Mouse (Mus musculus) heart, embryonic 14.5 days (tissue): ENCODE data around the gene Uggt2. TPM values are rescaled to one million over a fixed set of nuclear protein-coding genes. Genes with fewer than 3 reads are reported as not detected.

Source experiments
- ATAC-seq: fragments of 200-750 bp; cut with Nextera tagmentation; 2 replicates; pipeline ENCODE4 v1.8.0; 2017; ENCODE audit warnings: low read depth, moderate TSS enrichment; ENCODE audit not compliant: insufficient number of reproducible peaks, insufficient read depth, low FRiP score
- H3K27ac ChIP-seq, 2 experiments: fragments of 200-500 bp in 1 of 2; fragments of 300-500 bp in 1 of 2; sonication (generic) in 1 of 2; replicated peaks in 1 of 2; 2 replicates each; pipeline ENCODE4 v1.5.1; 2012 to 2014; ENCODE audit warnings: low read depth in 2 of 2, low read length in 2 of 2, control low read depth in 1 of 2, mild to moderate bottlenecking in 1 of 2, mixed read lengths in 1 of 2; ENCODE audit not compliant: control insufficient read depth in 1 of 2, insufficient read depth in 1 of 2
- H3K27me3 ChIP-seq: fragments of 300-500 bp; sonication (generic); 2 replicates; pipeline ENCODE4 v1.6.1; 2014; ENCODE audit warnings: mild to moderate bottlenecking, low read length, control low read depth; ENCODE audit not compliant: control insufficient read depth, insufficient read depth
- H3K36me3 ChIP-seq: fragments of 300-500 bp; sonication (generic); 2 replicates; pipeline ENCODE4 v1.6.1; 2014; ENCODE audit warnings: mild to moderate bottlenecking, control low read depth, low read length, mixed read lengths; ENCODE audit not compliant: control insufficient read depth, insufficient read depth
- H3K4me1 ChIP-seq, 2 experiments: fragments of 200-500 bp in 1 of 2; fragments of 300-500 bp in 1 of 2; sonication (generic) in 1 of 2; 2 replicates each; pipeline ENCODE4 v1.6.1; 2012 to 2014; ENCODE audit warnings: low read length in 2 of 2, control low read depth in 1 of 2, mixed read lengths in 1 of 2; ENCODE audit not compliant: control insufficient read depth in 2 of 2, insufficient read depth in 2 of 2
- H3K4me2 ChIP-seq: fragments of 300-500 bp; sonication (generic); 2 replicates; pipeline ENCODE4 v1.6.1; 2014; ENCODE audit warnings: mild to moderate bottlenecking, low read length
- H3K4me3 ChIP-seq, 2 experiments: fragments of 200-500 bp in 1 of 2; fragments of 300-500 bp in 1 of 2; sonication (generic) in 1 of 2; 2 replicates each; pipeline ENCODE4 v1.5.1; 2012 to 2014; ENCODE audit warnings: low read length in 2 of 2, mild to moderate bottlenecking in 2 of 2, control low read depth in 1 of 2, low read depth in 1 of 2, moderate library complexity in 1 of 2; ENCODE audit not compliant: control insufficient read depth in 1 of 2, insufficient read depth in 1 of 2
- H3K9ac ChIP-seq: fragments of 300-500 bp; sonication (generic); 2 replicates; pipeline ENCODE4 v1.6.1; 2014; ENCODE audit warnings: mild to moderate bottlenecking, low read length
- H3K9me3 ChIP-seq: fragments of 300-500 bp; sonication (generic); 2 replicates; pipeline ENCODE4 v1.6.1; 2016; ENCODE audit warnings: low read length, control low read depth; ENCODE audit not compliant: control insufficient read depth
- WGBS: fragments of 180-500 bp; shearing (Covaris S2); extraction: QIAGEN DNeasy Blood & Tissue Kit; methylation state at CpG from one replicate; pipeline ENCODE4 v1.1.7; 2014; 5-methylcytosine and 5-hydroxymethylcytosine counted together
- polyA plus RNA-seq: library from polyadenylated mRNA; unstranded; fragments of >200 nt; fragmentation: Nextera tagmentation; extraction: Ambion mirVana; gene quantifications from 2 replicates; pipeline ENCODE4 v1.2.1, GENCODE M21; 2014

Uggt2 gene
- polyA plus RNA-seq, 1 experiment from 2014 or later, result 10.4 TPM

GRCm38 (mm10) chr14:119007103-119007951, 91.9 kb downstream of the Uggt2 start:
- Histone ChIP-seq H3K4me1 (peaks cover 0 to 5% of the 10 kb centered on the region in 2 experiments; a peak in 1 of 4 replicates), H3K9me3 (no peaks in the 10 kb centered on the region), H3K4me3 (peak overlapping the region; percentile 56 to 57; a peak in 3 of 4 replicates), H3K27me3 (no peaks in the 10 kb centered on the region), H3K27ac (peak overlapping the region; percentile 77), H3K9ac (peak overlapping the region; percentile 75), H3K4me2 (peak overlapping the region; percentile 95), H3K36me3 (peaks cover 14% of the 10 kb centered on the region; the same call in 1 of the 2 replicates)
- WGBS, result under 1% methylated on average over 13 of the region's 13 CpGs
- peak; percentile 100 for ATAC-seq

GRCm38 (mm10) chr14:119006441-119007102, 92.7 kb downstream of the Uggt2 start:
- H3K36me3 ChIP-seq, result peaks cover 14% of the 10 kb centered on the region; the same call in 1 of the 2 replicates
- ATAC-seq, result no peak
- WGBS, result 2% methylated on average over 49 of the region's 49 CpGs
- H3K9me3 ChIP-seq, result no peaks in the 10 kb centered on the region
- H3K4me3 ChIP-seq, result peak overlapping the region; percentile 56 to 57
- H3K4me1 ChIP-seq, result peaks cover 0 to 5% of the 10 kb centered on the region in 2 experiments; a peak in 1 of 4 replicates
- H3K27ac ChIP-seq, result peak overlapping the region; percentile 77
- peak overlapping the region; percentile 95 for H3K4me2 ChIP-seq
- H3K27me3 ChIP-seq, result no peaks in the 10 kb centered on the region
- H3K9ac ChIP-seq, result peak overlapping the region; percentile 75

- WGBS, result 16% methylated on average over 5 of the region's 5 CpGs
- peak overlapping the region; percentile 95 for H3K4me2 ChIP-seq
- no peak overlapping the region for H3K4me3 ChIP-seq
- ATAC-seq, result no peak
- H3K27me3 ChIP-seq, result no peaks in the 10 kb centered on the region
- 0 out of 2 replicates have a peak overlapping the region, but pooled peaks have one; percentile 75 for H3K9ac ChIP-seq
- no peak overlapping the region for H3K27ac ChIP-seq
- peaks cover 0 to 5% of the 10 kb centered on the region in 2 experiments; a peak in 1 of 4 replicates for H3K4me1 ChIP-seq
- H3K9me3 ChIP-seq, result no peaks in the 10 kb centered on the region
- peaks cover 21% of the 10 kb centered on the region for H3K36me3 ChIP-seq
Observed at GRCm38 (mm10) chr14:119005834-119006233, 93.4 kb downstream of the Uggt2 start.

GRCm38 (mm10) chr14:119003320-119003719, 95.9 kb downstream of the Uggt2 start:
- Histone ChIP-seq H3K4me2 (no peak overlapping the region), H3K9ac (no peak overlapping the region), H3K9me3 (no peaks in the 10 kb centered on the region), H3K27me3 (no peaks in the 10 kb centered on the region), H3K27ac (no peak overlapping the region), H3K4me1 (peaks cover 0 to 5% of the 10 kb centered on the region in 2 experiments; a peak in 1 of 4 replicates), H3K4me3 (no peak overlapping the region), H3K36me3 (peaks cover 28% of the 10 kb centered on the region)
- ATAC-seq, result no peak

- H3K9ac ChIP-seq, result no peak overlapping the region
- H3K27me3 ChIP-seq, result no peaks in the 10 kb centered on the region
- H3K9me3 ChIP-seq, result no peaks in the 10 kb centered on the region
- no peak for ATAC-seq
- H3K27ac ChIP-seq, result no peak overlapping the region
- H3K4me2 ChIP-seq, result no peak overlapping the region
- H3K36me3 ChIP-seq, result peaks cover 49% of the 10 kb centered on the region
- 64% methylated on average over 9 of the region's 9 CpGs for WGBS
- no peak overlapping the region for H3K4me3 ChIP-seq
- H3K4me1 ChIP-seq, result no peaks in the 10 kb centered on the region
Observed at GRCm38 (mm10) chr14:118995226-118995925, 103.9 kb downstream of the Uggt2 start.

- peak; percentile 79 for ATAC-seq
- peaks cover 2 to 4% of the 10 kb centered on the region in 2 experiments; a peak in 2 of 4 replicates for H3K4me1 ChIP-seq
- H3K27ac ChIP-seq, result no peak overlapping the region
- no peak overlapping the region for H3K4me3 ChIP-seq
- peak overlapping the region; percentile 26 for H3K4me2 ChIP-seq
- 42% methylated on average over 13 of the region's 13 CpGs for WGBS
- H3K9ac ChIP-seq, result no peak overlapping the region
- H3K36me3 ChIP-seq, result peaks cover 26% of the 10 kb centered on the region
- no peaks in the 10 kb centered on the region for H3K9me3 ChIP-seq
- no peaks in the 10 kb centered on the region for H3K27me3 ChIP-seq
Observed at GRCm38 (mm10) chr14:118987523-118988496, 111.4 kb downstream of the Uggt2 start.
